Comparison of ENCODE assay signal across 20 mouse cellular contexts in the genomic region with DNA sequence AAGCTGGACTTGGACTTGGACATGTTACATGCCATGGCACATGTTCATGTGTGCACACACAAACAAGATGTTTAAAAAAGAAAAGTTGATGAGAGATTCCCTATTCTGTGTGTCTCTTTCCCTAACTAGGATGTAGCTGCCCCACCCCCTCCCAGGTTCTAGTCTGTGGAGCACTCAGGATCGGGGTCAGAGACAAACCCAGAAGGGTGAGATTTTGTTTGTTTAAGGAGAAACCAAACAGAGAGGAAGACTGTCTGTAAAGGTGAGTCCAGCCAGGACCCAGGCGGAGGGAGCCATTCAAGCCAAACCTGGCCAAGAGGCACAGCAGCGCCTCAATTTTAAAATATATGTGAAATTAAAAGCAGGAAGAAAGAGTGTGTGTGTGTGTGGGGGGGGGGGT. TPM values are rescaled to one million over a fixed set of nuclear protein-coding genes. Genes with fewer than 3 reads are reported as not detected.
A peak's percentile ranks its signal among the peaks of the same experiment; 100 is the strongest.
DNase-seq lines count a peak whose midpoint lies in the region; ATAC-seq and TF ChIP-seq lines count a peak whose summit lies in the region.
"Had no signal": no experiment of that assay in that cellular context is flagged by ENCODE, and none has a peak within 500 bp of the region (broad histone marks: within the 10 kb centered on the region; RNA-seq: fewer than 3 reads in every experiment).

No protein-coding gene starts in this region.

- H3K9me3 ChIP-seq in liver, embryonic 12.5 days (replicated peaks): no peaks in the 10 kb centered on the region
- no peaks in the 10 kb centered on the region for H3K9me3 ChIP-seq in liver, embryonic 14.5 days (ENCODE audit: control insufficient read depth, low read length)
- no peaks in the 10 kb centered on the region for H3K9me3 ChIP-seq in liver, postnatal 0 days (ENCODE audit: low read length)
- H3K9me3 ChIP-seq: forebrain, embryonic 10.5 days; forebrain, embryonic 13.5 days; hindbrain, embryonic 12.5 days; hindbrain, embryonic 15.5 days had no signal

- 81% methylated on average over 3 of the region's 3 CpGs for WGBS in liver, embryonic 12.5 days (ENCODE audit: insufficient replicate concordance)
- WGBS in liver, embryonic 14.5 days (ENCODE audit: insufficient replicate concordance): 62% methylated on average over 3 of the region's 3 CpGs
- 56% methylated on average over 3 of the region's 3 CpGs for WGBS in liver, postnatal 0 days (ENCODE audit: insufficient replicate concordance)

- H3K27me3 ChIP-seq in liver, embryonic 12.5 days (replicated peaks): peaks cover 32% of the 10 kb centered on the region
- H3K27me3 ChIP-seq in liver, embryonic 14.5 days (ENCODE audit: control insufficient read depth, insufficient read depth, low read length): peaks cover 12% of the 10 kb centered on the region
- H3K27me3 ChIP-seq in liver, postnatal 0 days (ENCODE audit: insufficient read depth, low read length): peaks cover 11% of the 10 kb centered on the region

- H3K4me1 ChIP-seq in liver, embryonic 12.5 days: peaks cover 58% of the 10 kb centered on the region
- H3K4me1 ChIP-seq in liver, embryonic 14.5 days (replicated peaks; ENCODE audit: control insufficient read depth in 2 of 2, insufficient read depth in 2 of 2, low read length in 1 of 2): peaks cover 0 to 2% of the 10 kb centered on the region in 2 experiments; a peak in 1 of 4 replicates
- H3K4me1 ChIP-seq in liver, postnatal 0 days (ENCODE audit: insufficient read depth): 0 out of 2 replicates have a peak, but pooled peaks cover 8% of the 10 kb centered on the region

- DNase-seq in liver, embryonic 14.5 days (ENCODE audit: low read depth in 3 of 3, low spot score in 3 of 3): no peak
- DNase-seq in liver, postnatal 0 days: no peak
- DNase-seq in ovary, postnatal 36 days (ENCODE audit: low spot score): no peak
- DNase-seq in urinary bladder, adult 18-20 months (ENCODE audit: low spot score in 2 of 2): no peak
- no peak for DNase-seq in layer of hippocampus, postnatal 25 days (ENCODE audit: extremely low spot score in 1 of 2, low spot score in 1 of 2)
- DNase-seq: adrenal gland, adult 2 months; adrenal gland, postnatal 14 days; cerebellum, adult 11 months; cerebellum, adult 8-10 months; cerebellum, postnatal 14 days; gastrocnemius, postnatal 10 days; heart, adult 11 months had no signal

- ATAC-seq in liver, embryonic 12.5 days: no peak
- no peak for ATAC-seq in liver, embryonic 14.5 days (ENCODE audit: insufficient read depth)
- ATAC-seq in liver, postnatal 0 days: 0 out of 2 replicates have a peak, but pooled peaks have one; percentile 41
- ATAC-seq: CD4-positive, CD25-positive, alpha-beta regulatory T cell, adult 4 months; forebrain, embryonic 13.5 days; forebrain, embryonic 16.5 days had no signal

- no peak for TF ChIP-seq CTCF in liver, embryonic 14.5 days (IDR thresholded peaks at IDR 0.05; ENCODE audit: low read depth)
- TF ChIP-seq CTCF in liver, postnatal 0 days (IDR thresholded peaks at IDR 0.05; ENCODE audit: low read depth): no peak

- no peak for TF ChIP-seq EP300 in liver, embryonic 14.5 days (IDR thresholded peaks at IDR 0.05; ENCODE audit: low read depth)
- TF ChIP-seq EP300 in liver, postnatal 0 days (IDR thresholded peaks at IDR 0.05; ENCODE audit: low read depth): no peak

- peaks cover 4% of the 10 kb centered on the region for H3K36me3 ChIP-seq in liver, embryonic 12.5 days
- H3K36me3 ChIP-seq in liver, embryonic 14.5 days (replicated peaks; ENCODE audit: control insufficient read depth, insufficient read depth, low read depth): no peaks in the 10 kb centered on the region
- no peaks in the 10 kb centered on the region; the same call in 1 of the 2 replicates for H3K36me3 ChIP-seq in liver, postnatal 0 days (replicated peaks; ENCODE audit: insufficient read depth, low read length)
- H3K36me3 ChIP-seq: hindbrain, embryonic 15.5 days had no signal

- H3K4me3 ChIP-seq in liver, embryonic 12.5 days: no peak overlapping the region
- no peak overlapping the region for H3K4me3 ChIP-seq in liver, embryonic 14.5 days (ENCODE audit: insufficient read depth in 1 of 2, low read depth in 2 of 2, low read length in 2 of 2)
- no peak overlapping the region for H3K4me3 ChIP-seq in liver, postnatal 0 days (ENCODE audit: low read depth, low read length)
- H3K4me3 ChIP-seq: forebrain, embryonic 10.5 days; forebrain, embryonic 13.5 days; hindbrain, embryonic 12.5 days; hindbrain, embryonic 15.5 days had no signal

- H3K4me2 ChIP-seq in liver, embryonic 12.5 days: peak overlapping the region; percentile 22; the same call in 1 of the 2 replicates
- 0 out of 2 replicates have a peak overlapping the region, but pooled peaks have one; percentile 15 for H3K4me2 ChIP-seq in liver, embryonic 14.5 days (ENCODE audit: low read depth)
- H3K4me2 ChIP-seq in liver, postnatal 0 days (ENCODE audit: low read depth, low read length): no peak overlapping the region
- H3K4me2 ChIP-seq: heart, embryonic 11.5 days; hindbrain, embryonic 12.5 days; hindbrain, embryonic 15.5 days had no signal

- no peak overlapping the region for H3K9ac ChIP-seq in liver, embryonic 12.5 days
- H3K9ac ChIP-seq in liver, embryonic 14.5 days (replicated peaks): no peak overlapping the region
- no peak overlapping the region for H3K9ac ChIP-seq in liver, postnatal 0 days (replicated peaks)
- H3K9ac ChIP-seq: forebrain, embryonic 13.5 days; hindbrain, embryonic 12.5 days; hindbrain, embryonic 15.5 days had no signal

- no peak overlapping the region for H3K27ac ChIP-seq in liver, embryonic 12.5 days
- H3K27ac ChIP-seq in liver, embryonic 14.5 days: no peak overlapping the region
- no peak overlapping the region for H3K27ac ChIP-seq in liver, postnatal 0 days (ENCODE audit: low read depth)
- H3K27ac ChIP-seq: forebrain, embryonic 10.5 days; forebrain, embryonic 13.5 days; hindbrain, embryonic 12.5 days; hindbrain, embryonic 15.5 days had no signal

RNA-seq across cellular contexts. Expression of a gene that starts 7.2 kb away (rescaled TPM):
- polyA plus RNA-seq in liver, embryonic 12.5 days (2016; fragmentation: Nextera tagmentation; extraction: Ambion mirVana): 13.7 and 13.9 TPM in 2 replicates
- polyA plus RNA-seq in liver, embryonic 14.5 days (2012; rRNA removed): 9.4 and 10.1 TPM in 2 replicates
- polyA plus RNA-seq in liver, embryonic 14.5 days (2014; fragmentation: Nextera tagmentation; extraction: Ambion mirVana): 3.5 and 4.7 TPM in 2 replicates
- polyA plus RNA-seq in liver, postnatal 0 days (2015; fragmentation: Nextera tagmentation; extraction: Ambion mirVana): 5.9 and 6.2 TPM in 2 replicates
- total RNA-seq in layer of hippocampus, postnatal 25 days (2021): 10 to 100 TPM; 40.3 to 50.2 TPM
